Mouse (Mus musculus) stomach, postnatal 0 days (tissue): Measurements from ENCODE around the gene Taf13. TPM values are rescaled to one million over a fixed set of nuclear protein-coding genes. Genes with fewer than 3 reads are reported as not detected.

Source experiments
- ATAC-seq: fragments of 200-750 bp; cut with Nextera tagmentation; 2 replicates; pipeline ENCODE4 v1.8.0; 2017; ENCODE audit not compliant: low FRiP score, low TSS enrichment
- DNase-seq: peaks from one replicate; pipeline ENCODE4 v3.0.0-alpha.2; 2016; ENCODE audit warnings: low spot score
- H3K27ac ChIP-seq: fragments of 300-500 bp; sonication (generic); replicated peaks from 2 replicates; pipeline ENCODE4 v1.5.1; 2014; ENCODE audit warnings: mild to moderate bottlenecking, control low read depth
- H3K27me3 ChIP-seq: fragments of 300-500 bp; sonication (generic); 2 replicates; pipeline ENCODE4 v1.6.1; 2014; ENCODE audit warnings: low read length; ENCODE audit not compliant: control insufficient read depth, insufficient read depth
- H3K36me3 ChIP-seq: fragments of 300-500 bp; sonication (generic); 2 replicates; pipeline ENCODE4 v1.6.1; 2014; ENCODE audit warnings: low read length, mixed read lengths; ENCODE audit not compliant: control insufficient read depth, insufficient read depth
- H3K4me1 ChIP-seq: fragments of 300-500 bp; sonication (generic); replicated peaks from 2 replicates; pipeline ENCODE4 v1.6.1; 2014; ENCODE audit warnings: antibody characterized with exemption; ENCODE audit not compliant: control insufficient read depth, insufficient read depth
- H3K4me2 ChIP-seq: fragments of 300-500 bp; sonication (generic); replicated peaks from 2 replicates; pipeline ENCODE4 v1.6.1; 2014; ENCODE audit warnings: low read depth, mild to moderate bottlenecking, control low read depth, moderate library complexity
- H3K4me3 ChIP-seq: fragments of 300-500 bp; sonication (generic); 2 replicates; pipeline ENCODE4 v1.5.1; 2014; ENCODE audit warnings: low read depth, low read length, control low read depth
- H3K9ac ChIP-seq: fragments of 300-500 bp; sonication (generic); 2 replicates; pipeline ENCODE4 v1.6.1; 2014; ENCODE audit warnings: mild to moderate bottlenecking, low read length, control low read depth, mixed read lengths
- H3K9me3 ChIP-seq: fragments of 300-500 bp; sonication (generic); 2 replicates; pipeline ENCODE4 v1.6.1; 2016; ENCODE audit warnings: low read length; ENCODE audit not compliant: control insufficient read depth
- CTCF ChIP-seq: IDR thresholded peaks from 2 replicates; pipeline ENCODE4 v1.5.1; 2016; ENCODE audit warnings: antibody characterized with exemption, low read depth, mild to moderate bottlenecking, moderate library complexity
- EP300 ChIP-seq: optimal IDR thresholded peaks from 2 replicates; pipeline ENCODE3; 2016; ENCODE audit warnings: antibody characterized with exemption
- WGBS: fragments of 180-500 bp; shearing (Covaris S2); extraction: QIAGEN DNeasy Blood & Tissue Kit; methylation state at CpG from one replicate; pipeline ENCODE4 v1.1.7; 2014; 5-methylcytosine and 5-hydroxymethylcytosine counted together
- polyA plus RNA-seq: library from polyadenylated mRNA; unstranded; fragments of >200 nt; fragmentation: Nextera tagmentation; extraction: Ambion mirVana; gene quantifications from 2 replicates; pipeline ENCODE4 v1.2.1, GENCODE M21; 2015

Taf13 gene
- 40.0 and 42.2 TPM in 2 replicates for polyA plus RNA-seq

DNA sequence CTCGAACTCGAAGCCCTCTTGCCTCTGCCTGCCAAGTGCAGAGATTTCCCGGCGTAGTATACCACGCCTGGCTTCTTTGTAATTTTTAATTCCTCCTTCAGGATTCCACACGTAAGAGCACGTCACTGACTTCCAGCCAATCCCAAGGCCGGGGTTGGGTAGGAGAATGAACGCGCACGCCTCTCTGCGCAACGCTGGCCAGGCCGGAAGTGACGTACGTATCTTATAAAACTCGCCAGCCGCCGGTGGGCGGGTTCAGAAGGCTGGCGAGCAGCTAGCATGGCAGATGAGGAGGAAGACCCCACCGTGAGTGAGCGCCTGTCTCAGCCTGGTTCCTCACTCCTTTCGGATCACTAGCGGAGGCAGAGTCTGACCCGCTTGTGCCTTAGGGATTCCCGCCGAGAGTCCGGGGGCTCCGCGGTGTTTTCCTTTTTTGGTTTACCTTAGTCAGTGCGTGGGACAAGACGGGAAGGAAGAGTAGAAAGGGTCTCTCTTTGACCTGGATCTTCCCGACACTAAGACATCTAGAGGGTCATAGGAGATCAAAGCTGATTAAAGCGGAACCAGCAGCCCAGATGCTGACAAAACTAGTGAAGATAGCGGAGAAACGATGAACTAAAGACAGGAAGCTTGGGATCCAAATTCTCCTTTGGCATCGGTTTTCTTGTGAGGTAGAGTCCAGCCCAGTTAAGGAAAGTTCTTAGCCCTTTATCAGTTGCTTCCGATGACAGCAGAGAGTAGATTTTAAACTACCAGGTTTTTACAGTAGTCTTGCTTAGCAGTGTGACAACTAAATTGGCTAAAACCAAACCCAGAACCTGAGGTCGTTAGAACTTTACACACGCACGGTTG, at the start of gene Taf13:
Gene Taf13, plus strand, starts transcription at position 256 of the 852 bp plus-strand sequence.
- H3K27ac ChIP-seq = peak within 1 kb of the TSS; percentile 71
- H3K36me3 ChIP-seq = no peaks in the 10 kb centered on the region
- H3K4me2 ChIP-seq = peak within 1 kb of the TSS; percentile 70
- H3K4me1 ChIP-seq = 0 out of 2 replicates have a peak, but pooled peaks cover 2% of the 10 kb centered on the region
- H3K9me3 ChIP-seq = no peaks in the 10 kb centered on the region
- peak within 1 kb of the TSS; percentile 81 for H3K9ac ChIP-seq
- H3K27me3 ChIP-seq = no peaks in the 10 kb centered on the region
- no peak for TF ChIP-seq CTCF
- TF ChIP-seq EP300 = peak; percentile 50
- WGBS = 1% methylated on average over 42 of the region's 42 CpGs
- peak; percentile 99 for ATAC-seq
- peak within 1 kb of the TSS; percentile 73 for H3K4me3 ChIP-seq
- DNase-seq = peak; percentile 96

DNA sequence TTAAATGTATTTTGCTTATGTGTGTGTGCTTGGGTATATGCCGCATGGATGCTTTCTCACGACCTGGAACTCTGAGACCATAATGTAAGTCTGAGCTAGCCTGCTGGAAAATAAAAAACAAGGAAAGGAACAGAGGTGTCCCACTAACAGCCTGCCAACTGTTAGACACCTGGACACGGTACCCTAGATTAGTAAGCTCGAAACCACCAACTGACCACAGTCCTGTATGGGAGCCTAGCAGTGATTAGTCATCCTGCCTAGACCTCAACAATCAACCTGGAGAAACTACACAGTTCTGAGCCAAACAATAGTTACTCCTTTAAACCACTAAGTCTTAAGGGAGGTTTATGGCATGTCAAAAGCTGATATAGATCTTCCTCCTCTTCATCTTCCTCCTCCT, 48.1 kb upstream of the Taf13 start:
- WGBS = 91% methylated on average over 4 of the region's 4 CpGs
- H3K9me3 ChIP-seq = no peaks in the 10 kb centered on the region
- H3K27me3 ChIP-seq = no peaks in the 10 kb centered on the region
- H3K4me1 ChIP-seq = no peaks in the 10 kb centered on the region
- no peak overlapping the region for H3K27ac ChIP-seq
- no peak overlapping the region for H3K4me2 ChIP-seq
- no peak for DNase-seq
- TF ChIP-seq EP300 (no peak), CTCF (no peak)
- no peak overlapping the region for H3K9ac ChIP-seq
- no peak for ATAC-seq
- no peaks in the 10 kb centered on the region for H3K36me3 ChIP-seq
- no peak overlapping the region for H3K4me3 ChIP-seq

DNA sequence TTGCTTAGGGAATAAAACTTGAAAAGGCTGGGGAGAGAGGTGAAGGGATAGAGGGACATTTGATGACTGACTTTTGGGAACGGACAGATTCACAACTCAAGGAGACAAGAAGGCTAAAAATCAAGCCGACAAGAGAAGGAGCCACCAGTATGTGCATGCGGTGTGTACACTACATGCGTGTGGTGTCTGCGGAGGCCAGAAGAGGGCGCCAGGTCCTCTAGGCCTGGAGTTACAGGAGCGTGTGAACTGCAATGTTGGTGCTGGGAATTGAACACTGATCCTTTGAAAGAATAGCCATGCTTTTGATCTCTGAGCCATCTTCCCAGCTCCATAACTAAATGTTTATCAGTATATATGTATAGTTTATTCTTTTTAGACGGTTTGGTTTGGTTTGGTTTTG, 43.0 kb upstream of the Taf13 start:
- no peaks in the 10 kb centered on the region for H3K9me3 ChIP-seq
- DNase-seq = no peak
- H3K4me1 ChIP-seq = no peaks in the 10 kb centered on the region
- no peak overlapping the region for H3K27ac ChIP-seq
- no peaks in the 10 kb centered on the region for H3K27me3 ChIP-seq
- TF ChIP-seq EP300 (no peak), CTCF (no peak)
- no peak for ATAC-seq
- no peaks in the 10 kb centered on the region for H3K36me3 ChIP-seq
- no peak overlapping the region for H3K4me3 ChIP-seq
- no peak overlapping the region for H3K9ac ChIP-seq
- no peak overlapping the region for H3K4me2 ChIP-seq
- WGBS = 90% methylated on average over 8 of the region's 8 CpGs

DNA sequence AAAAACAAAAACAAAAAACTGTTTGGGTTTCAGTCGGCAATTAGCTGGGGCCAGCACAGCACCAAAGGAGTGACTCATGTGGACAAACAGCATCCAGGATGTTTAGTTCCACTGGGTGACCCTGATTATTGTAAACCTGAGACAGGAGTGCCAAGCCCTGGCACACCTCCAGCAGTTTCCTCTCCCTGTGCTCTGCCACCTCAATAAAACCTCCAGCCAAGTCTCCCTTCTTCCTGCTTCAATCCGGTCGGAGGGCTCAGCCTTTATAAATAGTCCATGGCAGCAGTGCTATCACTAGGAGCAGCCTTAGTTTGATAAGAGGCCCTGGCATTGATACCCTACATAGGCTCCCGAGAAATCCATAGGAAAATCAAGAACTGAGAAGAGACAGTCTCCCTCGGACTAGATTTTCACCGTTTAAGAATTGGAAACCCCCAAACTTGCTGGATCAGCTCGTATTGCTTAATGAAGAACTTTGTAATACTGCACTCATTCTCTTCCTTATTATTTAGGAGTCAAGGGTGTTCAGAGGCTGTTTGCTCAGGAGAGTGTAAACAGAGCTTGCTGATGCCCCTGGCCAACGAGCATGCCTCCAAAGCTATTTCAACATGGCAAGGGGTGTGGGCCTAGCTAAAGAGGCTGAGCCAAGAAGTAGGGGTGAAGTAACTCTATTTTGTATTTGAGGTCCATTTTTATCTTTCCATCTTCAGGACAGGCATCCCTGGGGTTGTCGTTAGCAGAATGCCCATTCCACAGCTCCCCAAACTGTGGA, 38.2 kb upstream of the Taf13 start:
- H3K27ac ChIP-seq = peak overlapping the region; percentile 77
- H3K4me3 ChIP-seq = no peak overlapping the region
- no peaks in the 10 kb centered on the region for H3K36me3 ChIP-seq
- H3K4me1 ChIP-seq = no peaks in the 10 kb centered on the region
- TF ChIP-seq CTCF (no peak), EP300 (no peak)
- peak; percentile 87 for DNase-seq
- no peak overlapping the region for H3K4me2 ChIP-seq
- H3K9ac ChIP-seq = no peak overlapping the region
- no peaks in the 10 kb centered on the region; the same call in 1 of the 2 replicates for H3K27me3 ChIP-seq
- H3K9me3 ChIP-seq = no peaks in the 10 kb centered on the region
- WGBS = 44% methylated on average over 9 of the region's 9 CpGs
- ATAC-seq = peak; percentile 82

DNA sequence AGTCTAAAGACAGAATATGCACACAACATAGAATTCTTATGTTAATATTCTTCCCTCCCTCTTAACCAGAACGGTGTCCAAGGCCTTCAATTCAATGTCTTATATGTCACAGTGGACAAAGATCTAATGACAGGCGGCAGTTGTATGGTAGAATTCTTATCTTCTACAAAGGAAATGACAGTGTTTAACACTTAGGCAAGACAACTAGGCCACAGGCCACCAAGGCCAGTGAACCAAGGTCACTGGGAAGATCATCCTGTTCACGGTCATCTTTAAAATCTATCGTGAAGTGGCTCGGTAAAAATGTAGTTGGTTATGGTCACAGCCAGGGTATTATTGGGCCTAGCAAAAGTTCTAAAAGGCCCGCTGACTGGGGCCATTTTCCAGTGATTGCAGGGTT, 37.5 kb upstream of the Taf13 start, which contains the start of gene 1700013F07Rik:
Gene 1700013F07Rik, plus strand, starts transcription at position 200 of the 400 bp plus-strand sequence.
- Histone ChIP-seq H3K36me3 (no peaks in the 10 kb centered on the region), H3K27ac (peak within 1 kb of the TSS; percentile 77), H3K27me3 (no peaks in the 10 kb centered on the region; the same call in 1 of the 2 replicates), H3K9ac (no peak within 1 kb of the TSS), H3K4me2 (no peak within 1 kb of the TSS), H3K4me3 (no peak within 1 kb of the TSS), H3K9me3 (no peaks in the 10 kb centered on the region), H3K4me1 (no peaks in the 10 kb centered on the region)
- no peak for ATAC-seq
- WGBS = 86% methylated on average over 6 of the region's 6 CpGs
- TF ChIP-seq EP300 (no peak), CTCF (no peak)
- no peak for DNase-seq
